Mouse (Mus musculus) kidney, adult 2 months (tissue): ENCODE results near the gene Arhgap32. TPM values are rescaled to one million over a fixed set of nuclear protein-coding genes. Genes with fewer than 3 reads are reported as not detected.

Experiments used
- DNase-seq: peaks from one replicate; pipeline ENCODE4 v3.0.0; 2021
- H3K27ac ChIP-seq: fragments of 200-500 bp; 2 replicates; pipeline ENCODE4 v1.5.1; 2012; ENCODE audit warnings: low read depth, low read length, control low read depth, inconsistent platforms; ENCODE audit not compliant: insufficient read depth
- H3K27me3 ChIP-seq: fragments of 200-500 bp; replicated peaks from 2 replicates; pipeline ENCODE4 v1.6.1; 2012; ENCODE audit warnings: mild to moderate bottlenecking, moderate library complexity, low read length, inconsistent platforms; ENCODE audit not compliant: control insufficient read depth, insufficient read depth
- H3K36me3 ChIP-seq: fragments of 200-500 bp; 2 replicates; pipeline ENCODE4 v1.6.1; 2012; ENCODE audit warnings: mild to moderate bottlenecking, moderate library complexity, low read length, inconsistent platforms; ENCODE audit not compliant: control insufficient read depth, insufficient read depth
- H3K4me1 ChIP-seq: fragments of 200-500 bp; 2 replicates; pipeline ENCODE4 v1.6.1; 2011; ENCODE audit warnings: low read length; ENCODE audit not compliant: control insufficient read depth, insufficient read depth
- H3K4me3 ChIP-seq: fragments of 200-500 bp; 2 replicates; pipeline ENCODE4 v1.5.1; 2011; ENCODE audit warnings: mild to moderate bottlenecking, low read depth, low read length, control low read depth; ENCODE audit not compliant: insufficient read depth
- CTCF ChIP-seq: fragments of 200-500 bp; conservative IDR thresholded peaks from 2 replicates; pipeline ENCODE4 v1.5.1; 2011; ENCODE audit warnings: low read depth, mild to moderate bottlenecking, control low read depth, low read length, moderate library complexity, mixed read lengths; ENCODE audit not compliant: insufficient read depth, insufficient read length
- POLR2A ChIP-seq: fragments of 200-500 bp; IDR thresholded peaks from one replicate; pipeline ENCODE4 v1.6.1; 2011; ENCODE audit warnings: low read depth, low read length, control low read depth
- WGBS: fragments of 180-500 bp; shearing (Covaris S2); methylation state at CpG from one replicate; pipeline ENCODE4 v1.1.7; 2018; 5-methylcytosine and 5-hydroxymethylcytosine counted together
- polyA plus RNA-seq: library from polyadenylated mRNA; depleted of rRNA; stranded (reverse); fragments of >200 nt; gene quantifications from 2 replicates; pipeline ENCODE4 v1.2.3, GENCODE M21; 2012

Gene Arhgap32
- polyA plus RNA-seq, 1 experiment = 9.5 TPM

DNA sequence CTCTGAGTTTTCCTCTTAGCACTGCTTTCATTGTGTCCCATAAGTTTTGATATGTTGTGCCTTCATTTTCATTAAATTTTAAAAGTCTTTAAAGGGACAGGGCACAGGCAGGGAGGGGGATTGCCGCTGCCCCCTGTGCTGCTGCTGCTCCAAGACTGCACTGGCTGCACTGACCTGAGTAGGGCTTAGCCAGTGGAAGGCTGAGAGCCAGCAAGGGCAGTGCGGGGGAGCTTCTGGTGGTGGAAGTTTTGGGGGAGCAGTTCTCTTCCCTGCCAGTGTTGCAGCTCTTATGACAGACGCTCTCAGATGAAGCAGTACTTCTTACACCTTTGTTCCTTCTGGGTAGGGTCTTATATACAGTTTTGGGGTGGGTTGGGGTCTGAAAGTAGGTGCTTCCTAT is 33.3 kb downstream of the Arhgap32 start:
- Histone ChIP-seq H3K36me3 (no peaks in the 10 kb centered on the region; the same call in 1 of the 2 replicates), H3K4me3 (no peak overlapping the region), H3K27ac (no peak overlapping the region), H3K27me3 (no peaks in the 10 kb centered on the region), H3K4me1 (peaks cover 2% of the 10 kb centered on the region; the same call in 1 of the 2 replicates)
- no peak for DNase-seq
- 93% methylated on average over 3 of the region's 3 CpGs for WGBS
- TF ChIP-seq POLR2A (no peak), CTCF (no peak)

DNA sequence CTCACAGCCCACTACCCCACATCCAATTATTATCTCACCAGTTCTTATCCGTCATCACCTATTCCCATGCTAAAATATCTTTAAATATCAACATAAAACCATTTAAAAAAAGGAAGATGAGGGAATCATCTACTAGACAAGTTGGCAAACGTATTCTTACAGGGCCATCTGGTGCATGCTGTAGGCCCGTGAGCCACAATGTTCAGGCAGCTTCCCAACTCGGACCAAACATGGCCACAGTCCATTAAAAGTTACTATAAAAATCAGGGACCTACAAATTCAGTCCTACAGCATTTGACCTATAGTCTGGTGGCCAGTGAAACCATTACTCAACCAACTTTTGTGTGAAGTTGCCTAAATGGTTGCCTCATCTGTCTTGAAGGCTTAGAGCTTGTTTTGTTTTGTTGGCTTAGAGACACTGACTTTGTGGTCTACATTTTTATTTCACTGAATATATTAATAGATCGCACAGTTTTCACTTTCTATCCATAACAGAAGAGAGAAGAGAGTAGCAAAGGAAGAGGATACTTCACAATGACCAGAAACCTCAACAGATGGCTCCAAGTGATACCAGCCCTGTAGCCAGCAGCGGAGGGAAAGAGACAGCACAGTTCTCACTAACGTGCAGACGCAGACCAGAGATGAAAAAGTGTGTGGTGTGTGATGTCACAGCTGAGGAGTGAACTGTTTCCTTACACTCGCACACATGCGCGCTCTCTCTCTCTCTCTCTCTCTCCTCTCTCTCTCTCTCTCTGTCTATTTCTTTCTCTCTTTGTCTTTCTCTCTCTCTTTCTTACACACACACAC is 34.1 kb downstream of the Arhgap32 start:
- Histone ChIP-seq H3K27me3 (no peaks in the 10 kb centered on the region), H3K4me1 (peaks cover 2% of the 10 kb centered on the region; the same call in 1 of the 2 replicates), H3K27ac (no peak overlapping the region), H3K36me3 (no peaks in the 10 kb centered on the region; the same call in 1 of the 2 replicates), H3K4me3 (no peak overlapping the region)
- TF ChIP-seq CTCF (no peak), POLR2A (no peak)
- WGBS = 84% methylated on average over 11 of the region's 11 CpGs
- no peak for DNase-seq

DNA sequence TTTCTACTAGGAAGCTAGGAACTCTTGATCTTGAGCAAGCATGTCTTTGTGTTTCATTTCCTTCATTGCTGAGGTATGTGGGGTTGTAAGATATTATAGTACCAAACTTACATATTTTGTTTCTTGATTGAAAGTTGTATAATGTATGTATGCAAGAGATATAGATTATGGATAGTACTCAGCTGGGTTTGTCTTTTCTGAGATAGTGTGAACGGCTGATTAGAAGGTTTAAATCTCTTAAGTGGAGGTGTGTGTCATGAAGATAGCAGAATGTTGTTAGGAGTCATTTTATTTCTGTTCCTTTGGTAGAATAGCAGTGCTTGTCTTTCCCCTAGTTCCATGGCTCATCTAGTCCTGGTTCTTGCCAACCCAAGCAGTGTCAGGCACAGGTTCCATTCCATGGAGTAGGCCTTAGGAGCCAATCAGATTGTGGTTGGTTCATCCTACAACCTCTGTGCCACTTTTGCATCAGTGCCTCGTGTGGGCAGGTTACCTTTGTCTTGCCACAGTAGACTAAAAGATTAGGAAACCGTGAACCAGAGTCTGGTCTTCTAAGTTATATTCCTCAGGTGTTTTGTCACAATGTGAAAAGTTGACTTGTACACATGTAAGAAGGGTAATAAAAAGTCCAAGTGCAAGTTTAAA is 38.9 kb downstream of the Arhgap32 start:
- no peaks in the 10 kb centered on the region; the same call in 1 of the 2 replicates for H3K36me3 ChIP-seq
- peaks cover 4% of the 10 kb centered on the region; the same call in 1 of the 2 replicates for H3K4me1 ChIP-seq
- TF ChIP-seq POLR2A (no peak), CTCF (no peak)
- no peak overlapping the region for H3K27ac ChIP-seq
- H3K4me3 ChIP-seq = no peak overlapping the region
- 90% methylated on average over 3 of the region's 3 CpGs for WGBS
- DNase-seq = no peak
- no peaks in the 10 kb centered on the region for H3K27me3 ChIP-seq

DNA sequence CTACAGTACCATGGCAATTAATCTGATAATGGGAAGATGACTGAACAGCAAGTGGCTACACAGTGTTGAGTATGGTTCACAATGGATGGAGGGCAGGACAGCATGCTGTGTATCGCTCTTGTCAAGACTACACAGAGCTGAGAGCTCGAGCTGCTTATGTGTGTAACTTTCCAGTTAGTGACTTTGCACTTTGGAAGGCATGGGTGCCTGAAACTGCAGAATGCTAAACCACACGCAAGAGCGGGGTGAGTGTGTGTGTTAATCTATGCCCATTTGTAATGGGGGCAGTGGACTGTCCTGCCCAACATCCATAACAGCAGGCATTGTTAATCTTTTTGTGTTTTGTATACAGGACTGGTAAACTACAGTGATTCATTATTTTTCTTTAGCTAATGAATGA is 40.8 kb downstream of the Arhgap32 start:
- Histone ChIP-seq H3K27ac (no peak overlapping the region), H3K27me3 (no peaks in the 10 kb centered on the region), H3K4me3 (no peak overlapping the region), H3K4me1 (peaks cover 4% of the 10 kb centered on the region; the same call in 1 of the 2 replicates), H3K36me3 (no peaks in the 10 kb centered on the region; the same call in 1 of the 2 replicates)
- TF ChIP-seq POLR2A (no peak), CTCF (no peak)
- peak; percentile 63 for DNase-seq
- 42% methylated on average over 4 of the region's 4 CpGs for WGBS

DNA sequence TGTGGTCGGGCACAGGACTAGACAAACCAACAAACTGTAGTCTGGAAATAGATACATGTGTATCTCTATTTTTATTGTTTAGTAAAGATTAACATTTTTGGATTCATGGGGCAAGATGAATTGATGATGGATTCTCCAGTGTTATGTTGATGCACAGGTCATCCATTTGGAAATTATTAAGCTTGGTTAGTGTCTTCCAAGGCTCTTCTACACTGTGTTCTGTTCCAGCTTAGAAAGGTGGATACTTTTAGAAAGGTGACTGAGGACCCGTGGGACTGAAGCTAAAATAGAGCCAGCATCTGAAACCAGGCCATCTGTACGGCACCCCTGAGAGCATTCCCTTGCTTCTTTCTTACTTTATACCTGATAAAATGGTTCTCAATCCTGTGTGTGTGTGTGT is 41.3 kb downstream of the Arhgap32 start:
- no peaks in the 10 kb centered on the region; the same call in 1 of the 2 replicates for H3K36me3 ChIP-seq
- no peak for TF ChIP-seq POLR2A
- TF ChIP-seq CTCF = no peak
- no peaks in the 10 kb centered on the region for H3K27me3 ChIP-seq
- 65% methylated on average over 3 of the region's 3 CpGs for WGBS
- H3K4me3 ChIP-seq = no peak overlapping the region
- peaks cover 4% of the 10 kb centered on the region; the same call in 1 of the 2 replicates for H3K4me1 ChIP-seq
- DNase-seq = peak; percentile 36
- no peak overlapping the region; the same call in none of the 2 replicates for H3K27ac ChIP-seq

DNA sequence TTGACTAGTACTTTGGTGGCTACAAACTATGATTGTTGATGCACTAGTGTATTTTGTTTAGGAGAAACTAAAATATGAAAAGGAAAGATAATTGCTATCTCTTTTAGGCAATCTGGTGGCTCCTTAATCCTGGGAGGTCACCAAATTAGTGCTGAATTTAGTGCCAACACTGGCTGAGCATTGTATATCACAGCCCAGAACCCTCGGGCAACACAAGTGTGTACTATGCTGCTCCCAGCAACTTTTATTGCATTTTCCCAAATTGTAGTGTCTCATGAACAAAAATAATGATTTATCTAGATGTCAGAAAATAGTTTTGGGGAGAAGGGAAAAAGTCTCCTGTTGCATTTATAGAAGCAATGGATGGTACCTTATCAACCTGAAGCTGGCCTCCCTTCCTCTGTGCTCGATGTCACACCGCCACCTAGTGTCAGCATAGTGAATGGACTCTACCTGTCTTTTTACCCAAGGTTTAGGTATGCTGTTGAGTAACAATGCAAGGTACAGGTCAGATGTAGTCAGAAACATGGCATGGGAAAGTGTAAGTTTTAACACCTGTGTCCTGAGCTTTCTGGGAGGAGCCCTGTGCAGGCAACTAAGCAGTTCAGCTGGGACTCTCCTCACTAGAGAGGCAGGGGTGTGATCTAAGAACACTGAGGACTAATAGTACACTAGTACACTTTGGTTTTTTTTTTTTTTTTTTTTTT is 43.1 kb downstream of the Arhgap32 start:
- no peaks in the 10 kb centered on the region for H3K27me3 ChIP-seq
- H3K27ac ChIP-seq = no peak overlapping the region
- DNase-seq = peak; percentile 81
- peak; percentile 96 for TF ChIP-seq CTCF
- TF ChIP-seq POLR2A = no peak
- WGBS = 27% methylated on average over 3 of the region's 3 CpGs
- no peak overlapping the region for H3K4me3 ChIP-seq
- no peaks in the 10 kb centered on the region for H3K36me3 ChIP-seq
- peaks cover 4% of the 10 kb centered on the region; the same call in 1 of the 2 replicates for H3K4me1 ChIP-seq
